Mouse (Mus musculus) myocyte (in vitro differentiated cells): ENCODE results near the gene Dnaaf2.

Source experiments
- CEBPB ChIP-seq: IDR thresholded peaks from 2 replicates; pipeline ENCODE4 v1.6.1; 2011; ENCODE audit warnings: mild to moderate bottlenecking, moderate library complexity; ENCODE audit not compliant: poor library complexity, insufficient read depth, severe bottlenecking
- E2F4 ChIP-seq: IDR thresholded peaks from one replicate; pipeline ENCODE4 v1.6.1; 2011; ENCODE audit warnings: mild to moderate bottlenecking, control low read depth, moderate library complexity; ENCODE audit not compliant: insufficient read depth
- MYOD1 ChIP-seq, 3 experiments: IDR thresholded peaks; one replicate each; pipeline ENCODE4 v1.6.1; 2011; ENCODE audit warnings: control low read depth in 2 of 3, low read depth in 2 of 3, mild to moderate bottlenecking in 2 of 3, moderate library complexity in 1 of 3; ENCODE audit not compliant: insufficient read length in 2 of 3, control insufficient read depth in 1 of 3
- MYOG ChIP-seq, 3 experiments: IDR thresholded peaks; one replicate each; pipeline ENCODE4 v1.6.1; 2011; ENCODE audit warnings: control low read depth in 2 of 3, low read depth in 2 of 3, mild to moderate bottlenecking in 2 of 3; ENCODE audit not compliant: insufficient read length in 2 of 3, control insufficient read depth in 1 of 3, insufficient read depth in 1 of 3
- POLR2A ChIP-seq: IDR thresholded peaks from one replicate; pipeline ENCODE4 v1.6.1; 2011; ENCODE audit warnings: low read depth, mild to moderate bottlenecking, control low read depth, moderate library complexity; ENCODE audit not compliant: insufficient read length
- TCF12 ChIP-seq: IDR thresholded peaks from one replicate; pipeline ENCODE4 v1.6.1; 2011; ENCODE audit warnings: mild to moderate bottlenecking, control low read depth; ENCODE audit not compliant: poor library complexity, insufficient read depth, severe bottlenecking
- TCF3 ChIP-seq: IDR thresholded peaks from one replicate; pipeline ENCODE4 v1.6.1; 2011; ENCODE audit warnings: low read depth, control low read depth; ENCODE audit not compliant: insufficient read length

- TF ChIP-seq POLR2A (peak; percentile 95), E2F4 (no peak), MYOG (IDR thresholded peaks at IDR 0.05; ENCODE audit: control insufficient read depth in 1 of 3, insufficient read depth in 1 of 3, insufficient read length in 2 of 3, low read depth in 2 of 3) (peak in 1 of 3 experiments; percentile 28), TCF3 (no peak), MYOD1 (IDR thresholded peaks at IDR 0.05; ENCODE audit: control insufficient read depth in 1 of 3, insufficient read length in 2 of 3, low read depth in 2 of 3) (peak in 1 of 3 experiments; percentile 19), CEBPB (no peak), TCF12 (no peak)
These were observed 43.7 kb upstream of the Dnaaf2 start for GRCm38 (mm10) chr12:69241771-69242431.
